Mouse (Mus musculus) liver, adult 2 months (tissue): ENCODE measurements at regions not wholly inside any gene's neighbourhood (a gene's known extent, or its start where the extent isn't known, plus 50 kb on each side); places are given as distances from the start of the nearest gene placed in this dataset.

Experiments used
- CTCF ChIP-seq: fragments of 200-500 bp; IDR thresholded peaks from 2 replicates; pipeline ENCODE4 v1.5.1; 2011; ENCODE audit warnings: low read depth, low read length, control low read depth
- POLR2A ChIP-seq: fragments of 200-500 bp; IDR thresholded peaks from 2 replicates; pipeline ENCODE4 v1.6.1; 2011; ENCODE audit warnings: low read length, control low read depth; ENCODE audit not compliant: insufficient read depth; ENCODE audit errors: extremely low read depth

GRCm38 (mm10) chr13:37510511-37510910, 165.5 kb downstream of the Ly86 start:
- no peak for TF ChIP-seq POLR2A
- no peak for TF ChIP-seq CTCF
